Mouse (Mus musculus): Measurements from ENCODE around the gene Cst7. TPM values are rescaled to one million over a fixed set of nuclear protein-coding genes. Genes with fewer than 3 reads are reported as not detected.

Gene Cst7
- polyA plus RNA-seq, 1 experiment from 2014 or later: 0.53 TPM

DNA sequence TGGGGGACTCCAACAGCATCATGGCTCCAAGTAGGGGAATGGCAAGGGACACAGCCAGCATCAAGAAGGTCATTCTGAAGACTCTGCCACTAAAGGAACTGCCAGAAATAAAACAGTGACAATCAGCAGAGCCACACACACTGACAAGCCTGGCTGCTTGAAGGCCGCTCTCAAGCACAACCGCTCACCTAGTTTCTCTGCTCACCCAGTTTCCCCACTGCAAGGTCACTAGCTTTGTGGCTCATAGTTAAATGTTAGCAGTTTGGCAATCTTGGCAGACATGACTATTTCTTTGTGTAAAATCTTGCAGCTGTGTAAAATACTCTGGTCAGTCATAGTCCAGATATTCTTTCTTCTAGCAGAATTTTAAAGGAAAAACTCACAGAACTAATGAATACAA lies 30.0 kb downstream of the Cst7 start:
- H3K4me3 ChIP-seq: no peak overlapping the region
- no peaks in the 10 kb centered on the region for H3K27me3 ChIP-seq
- H3K27ac ChIP-seq (replicated peaks): no peak overlapping the region
- no peaks in the 10 kb centered on the region for H3K4me1 ChIP-seq (replicated peaks)
- H3K36me3 ChIP-seq: peaks cover 4% of the 10 kb centered on the region; the same call in 1 of the 2 replicates
- WGBS: 92% methylated on average over 2 of the region's 2 CpGs
- H3K4me2 ChIP-seq: no peak overlapping the region
- ATAC-seq (ENCODE audit: low read depth): no peak
- no peak overlapping the region for H3K9ac ChIP-seq
- no peaks in the 10 kb centered on the region for H3K9me3 ChIP-seq

DNA sequence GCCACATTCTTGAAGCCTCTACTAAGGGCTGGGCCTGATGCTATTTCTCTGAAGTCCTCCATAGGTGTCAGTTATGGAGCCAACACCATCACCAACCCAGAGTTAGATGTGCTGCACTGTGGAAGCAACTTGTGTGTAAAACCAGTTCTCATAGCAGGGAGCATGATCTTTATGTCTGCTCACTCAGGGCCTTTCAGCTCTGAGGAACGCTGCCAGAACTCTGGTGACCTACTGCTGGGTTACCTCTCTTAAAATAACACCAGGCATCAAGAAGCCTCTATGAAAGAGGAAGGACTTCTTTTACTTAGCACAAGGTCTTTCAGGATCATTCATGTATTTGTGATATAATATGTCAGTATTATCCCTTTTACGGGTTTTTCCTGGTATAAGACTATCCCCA lies 32.0 kb downstream of the Cst7 start:
- Histone ChIP-seq H3K27ac (replicated peaks) (no peak overlapping the region), H3K36me3 (peaks cover 4% of the 10 kb centered on the region; the same call in 1 of the 2 replicates), H3K4me2 (no peak overlapping the region), H3K4me1 (replicated peaks) (peaks cover 7% of the 10 kb centered on the region), H3K9ac (no peak overlapping the region), H3K9me3 (no peaks in the 10 kb centered on the region), H3K27me3 (no peaks in the 10 kb centered on the region), H3K4me3 (no peak overlapping the region)
- ATAC-seq (ENCODE audit: low read depth): no peak
- WGBS: 85% methylated on average over 2 of the region's 2 CpGs

DNA sequence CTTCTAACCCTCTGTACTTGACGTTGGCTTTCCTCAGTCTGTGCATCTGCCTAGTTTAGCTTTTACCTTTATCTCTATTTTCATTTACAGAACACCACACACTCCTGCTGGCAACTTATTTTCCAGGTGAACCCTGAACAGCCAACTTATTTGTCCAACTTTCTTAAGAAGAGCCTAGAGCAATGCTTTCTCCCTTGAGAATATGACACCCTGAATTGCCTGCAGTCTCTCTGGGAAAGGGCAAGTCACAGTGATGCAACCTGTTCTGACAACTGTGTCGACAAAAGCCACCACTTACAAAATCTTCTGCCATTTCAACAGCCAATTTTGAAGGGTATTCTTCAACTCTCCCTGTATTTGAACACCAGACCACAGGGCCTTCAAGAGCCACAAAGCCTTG lies 34.6 kb downstream of the Cst7 start:
- H3K4me3 ChIP-seq: no peak overlapping the region
- H3K27me3 ChIP-seq: no peaks in the 10 kb centered on the region
- WGBS: 90% methylated on average over 2 of the region's 2 CpGs

DNA sequence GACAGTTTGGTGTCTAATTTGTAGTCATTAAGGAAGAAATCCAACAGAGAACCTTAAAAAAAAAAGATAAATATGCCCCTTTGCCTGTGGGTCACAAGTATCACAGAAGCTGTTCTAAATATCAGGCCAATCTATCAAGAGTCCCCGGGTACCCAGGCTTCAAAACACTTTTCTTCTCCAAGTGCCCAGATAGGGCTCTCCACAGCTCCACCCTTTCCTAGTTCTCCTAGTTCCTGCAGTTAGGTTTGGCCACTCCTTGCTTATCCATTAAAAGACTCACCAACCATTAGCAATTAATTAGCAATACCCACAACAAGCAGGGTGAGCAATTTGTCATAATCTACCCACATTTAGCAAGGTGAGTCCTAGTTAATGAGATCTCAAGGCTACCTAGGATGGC lies 36.9 kb downstream of the Cst7 start:
- no peaks in the 10 kb centered on the region for H3K27me3 ChIP-seq
- peak overlapping the region; percentile 43; the same call in 1 of the 2 replicates for H3K9ac ChIP-seq
- peak overlapping the region; percentile 90 for H3K4me2 ChIP-seq
- no peaks in the 10 kb centered on the region for H3K36me3 ChIP-seq
- H3K4me1 ChIP-seq (replicated peaks): peaks cover 20% of the 10 kb centered on the region
- peak overlapping the region; percentile 82 for H3K4me3 ChIP-seq
- no peak overlapping the region for H3K27ac ChIP-seq (replicated peaks)
- no peaks in the 10 kb centered on the region for H3K9me3 ChIP-seq
- 73% methylated on average over 1 of the region's 1 CpGs for WGBS
- no peak for ATAC-seq (ENCODE audit: low read depth)

More for the DNA sequence above, 34.6 kb downstream of the Cst7 start:
- ATAC-seq (ENCODE audit: low read depth): no peak
- Histone ChIP-seq H3K9me3 (no peaks in the 10 kb centered on the region), H3K9ac (no peak overlapping the region), H3K4me2 (no peak overlapping the region), H3K4me1 (replicated peaks) (peaks cover 20% of the 10 kb centered on the region), H3K36me3 (no peaks in the 10 kb centered on the region), H3K27ac (replicated peaks) (no peak overlapping the region)

DNA sequence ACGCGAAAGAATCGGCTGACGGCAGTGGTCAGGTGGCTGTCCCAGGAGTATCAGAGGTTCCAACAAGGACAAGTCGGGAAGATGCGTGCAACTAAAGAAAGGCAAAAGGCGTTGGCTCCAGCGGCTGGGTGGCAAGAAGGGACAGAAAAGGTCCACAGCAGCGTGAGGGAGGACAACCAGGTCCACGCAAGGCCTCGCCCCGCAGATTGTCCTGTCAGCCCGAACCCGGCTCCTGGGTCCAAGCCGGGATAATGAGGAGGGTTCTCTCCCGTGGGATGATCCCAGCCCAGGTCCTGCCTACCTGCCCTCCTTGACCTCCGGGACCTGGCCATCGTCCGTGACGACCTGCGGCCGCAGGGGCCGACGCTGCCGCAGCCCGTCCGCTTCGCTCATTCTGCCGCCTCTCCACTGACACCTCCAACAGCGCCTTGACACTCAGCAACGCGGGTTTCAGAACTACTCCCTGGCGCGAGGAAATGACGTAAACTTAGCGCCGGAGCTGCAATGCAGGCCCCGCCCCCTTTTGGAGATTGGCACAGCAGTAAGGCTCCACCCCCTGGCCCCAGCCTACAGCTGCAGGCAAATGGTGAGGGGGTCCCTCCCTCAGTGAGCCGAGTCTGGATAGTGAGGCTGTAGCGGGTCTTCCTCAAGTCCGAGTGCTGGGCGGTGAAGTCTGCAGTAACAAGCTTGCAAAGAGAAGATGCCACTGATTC lies 38.0 kb downstream of the Cst7 start, which contains the start of gene Apmap:
TSS of gene Apmap (minus strand) at position 481 of the 713 bp plus-strand sequence.
- Histone ChIP-seq H3K27ac (replicated peaks) (peak within 1 kb of the TSS; percentile 43), H3K27me3 (no peaks in the 10 kb centered on the region), H3K9ac (peak within 1 kb of the TSS; percentile 84), H3K4me2 (peak within 1 kb of the TSS; percentile 90), H3K36me3 (no peaks in the 10 kb centered on the region), H3K9me3 (no peaks in the 10 kb centered on the region), H3K4me1 (replicated peaks) (peaks cover 20% of the 10 kb centered on the region), H3K4me3 (peak within 1 kb of the TSS; percentile 82)
- peak; percentile 99 for ATAC-seq (ENCODE audit: low read depth)
- under 1% methylated on average over 41 of the region's 42 CpGs for WGBS

DNA sequence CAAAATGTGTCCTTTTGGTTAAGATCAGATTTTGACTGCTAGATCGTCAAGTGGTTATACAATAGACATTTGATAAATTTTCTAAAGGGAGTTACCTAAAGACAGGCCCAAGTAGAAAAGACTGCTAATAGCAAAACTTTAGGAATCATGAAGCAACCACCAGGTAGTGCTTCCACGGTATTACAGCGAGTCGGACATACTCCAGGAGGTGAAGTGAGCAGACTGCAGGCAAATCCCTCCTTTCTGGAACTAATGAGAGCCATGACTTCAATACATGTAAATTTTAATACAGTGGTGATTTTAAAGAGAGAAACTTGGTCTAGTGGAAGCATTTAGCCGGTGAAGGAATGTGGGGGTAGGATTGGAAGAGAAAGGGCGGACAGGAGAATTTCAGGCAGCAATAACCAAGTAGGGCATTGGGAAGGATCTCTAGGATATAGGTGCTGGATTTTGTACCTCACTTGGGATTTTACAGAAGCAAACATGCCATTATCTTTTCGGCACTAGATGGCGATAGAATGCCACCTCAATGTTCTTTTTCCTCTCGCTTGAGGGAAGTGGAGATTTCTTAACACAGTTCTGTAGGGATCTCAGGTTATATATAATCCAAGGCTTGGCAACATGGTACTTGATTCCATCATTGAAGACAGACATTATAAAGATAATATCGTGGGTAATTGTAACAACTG lies 38.8 kb downstream of the Cst7 start:
- peaks cover 20% of the 10 kb centered on the region for H3K4me1 ChIP-seq (replicated peaks)
- H3K27ac ChIP-seq (replicated peaks): peak overlapping the region; percentile 34
- 3% methylated on average over 10 of the region's 10 CpGs for WGBS
- no peaks in the 10 kb centered on the region for H3K27me3 ChIP-seq
- H3K36me3 ChIP-seq: no peaks in the 10 kb centered on the region
- H3K4me2 ChIP-seq: peak overlapping the region; percentile 90
- ATAC-seq (ENCODE audit: low read depth): peak; percentile 60
- peak overlapping the region; percentile 82 for H3K4me3 ChIP-seq
- peak overlapping the region; percentile 48 for H3K9ac ChIP-seq
- H3K9me3 ChIP-seq: no peaks in the 10 kb centered on the region

DNA sequence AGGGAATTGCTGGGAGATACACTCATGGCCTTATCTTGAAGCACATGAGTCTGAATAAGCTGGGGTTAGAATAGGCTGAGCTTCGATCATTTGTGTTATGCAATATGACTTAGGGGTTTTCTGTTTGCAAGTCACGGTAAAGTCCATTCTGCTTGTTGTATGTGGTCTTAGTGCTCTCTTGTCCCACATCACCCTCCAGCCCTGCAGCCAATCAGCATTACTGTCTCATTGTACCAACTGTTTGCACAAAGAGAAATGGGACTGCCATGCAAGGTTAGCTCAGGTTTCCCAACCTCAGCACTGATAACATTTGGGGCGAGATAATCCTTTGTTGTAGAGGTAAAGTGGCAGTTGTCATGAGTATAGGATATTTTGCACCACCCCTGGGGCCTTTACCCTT lies 39.9 kb downstream of the Cst7 start:
- Histone ChIP-seq H3K4me2 (no peak overlapping the region), H3K9me3 (no peaks in the 10 kb centered on the region), H3K9ac (no peak overlapping the region), H3K27me3 (no peaks in the 10 kb centered on the region), H3K4me1 (replicated peaks) (peaks cover 20% of the 10 kb centered on the region), H3K27ac (replicated peaks) (no peak overlapping the region), H3K36me3 (no peaks in the 10 kb centered on the region), H3K4me3 (no peak overlapping the region)
- ATAC-seq (ENCODE audit: low read depth): no peak
- 83% methylated on average over 3 of the region's 3 CpGs for WGBS

DNA sequence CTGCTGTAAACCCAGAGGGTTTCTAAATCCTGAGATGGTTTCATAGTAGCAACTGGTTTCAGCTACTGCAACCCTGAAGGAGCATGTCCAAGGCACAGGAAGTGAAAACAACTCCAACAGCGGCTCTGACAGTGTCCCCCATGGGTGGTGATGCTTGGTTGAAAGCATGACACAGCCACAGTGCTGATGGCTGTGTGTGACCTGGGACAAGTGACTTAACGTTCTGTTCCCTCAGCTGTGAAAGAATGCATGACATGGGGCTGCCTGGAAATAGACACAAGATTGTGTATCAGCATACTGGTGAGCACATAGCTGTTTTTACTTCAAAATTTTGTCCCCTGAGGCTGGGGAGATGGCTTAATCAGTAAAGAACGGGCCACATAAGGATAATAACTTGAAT lies 51.5 kb downstream of the Cst7 start:
- Histone ChIP-seq H3K9me3 (no peaks in the 10 kb centered on the region), H3K4me3 (no peak overlapping the region), H3K4me2 (no peak overlapping the region), H3K36me3 (peaks cover 54% of the 10 kb centered on the region), H3K27ac (replicated peaks) (no peak overlapping the region), H3K27me3 (no peaks in the 10 kb centered on the region), H3K9ac (no peak overlapping the region), H3K4me1 (replicated peaks) (no peaks in the 10 kb centered on the region)
- 76% methylated on average over 3 of the region's 3 CpGs for WGBS
- no peak for ATAC-seq (ENCODE audit: low read depth)

DNA sequence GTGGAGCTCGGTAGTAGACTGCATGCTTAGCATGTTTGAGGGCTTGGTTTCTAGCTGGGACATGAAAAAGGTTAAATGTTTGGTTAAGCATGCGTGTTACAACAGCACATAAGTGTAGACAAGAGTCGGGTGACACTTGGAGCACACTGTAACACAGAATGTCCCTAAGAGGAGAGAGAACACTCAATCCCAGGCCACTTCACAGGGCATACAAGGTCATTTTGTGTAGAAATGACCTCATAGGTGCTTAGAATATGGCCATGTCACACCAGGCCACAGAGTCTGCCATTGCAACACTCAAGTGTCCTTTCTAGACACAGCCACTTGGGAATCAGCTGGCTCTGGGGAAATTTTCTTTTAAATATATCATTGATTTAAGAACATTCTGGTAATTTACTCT lies 53.7 kb downstream of the Cst7 start:
- no peaks in the 10 kb centered on the region for H3K9me3 ChIP-seq
- no peak for ATAC-seq (ENCODE audit: low read depth)
- WGBS: 93% methylated on average over 3 of the region's 3 CpGs
- H3K9ac ChIP-seq: no peak overlapping the region
- no peak overlapping the region for H3K4me3 ChIP-seq
- H3K27me3 ChIP-seq: no peaks in the 10 kb centered on the region
- H3K36me3 ChIP-seq: peaks cover 69% of the 10 kb centered on the region
- H3K4me2 ChIP-seq: no peak overlapping the region
- no peaks in the 10 kb centered on the region for H3K4me1 ChIP-seq (replicated peaks)
- no peak overlapping the region for H3K27ac ChIP-seq (replicated peaks)

DNA sequence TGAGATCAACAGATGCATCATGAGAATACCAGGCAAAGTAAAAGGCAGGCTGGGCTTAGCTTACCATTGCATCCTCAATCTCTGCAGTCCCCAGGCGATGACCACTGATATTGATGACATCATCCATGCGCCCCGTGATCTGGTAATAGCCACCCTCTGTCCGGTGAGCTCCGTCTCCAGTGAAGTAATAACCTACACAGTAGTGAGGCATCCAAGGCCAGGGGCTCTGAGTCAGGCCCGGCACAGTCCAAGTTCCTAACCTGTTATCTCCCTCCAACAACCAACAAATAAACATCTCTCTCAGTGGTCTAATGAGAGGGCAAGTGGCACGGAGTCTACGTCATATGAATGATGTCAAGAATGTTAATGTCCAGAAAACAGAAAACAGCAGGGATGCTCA lies 54.7 kb downstream of the Cst7 start:
- no peaks in the 10 kb centered on the region for H3K9me3 ChIP-seq
- 92% methylated on average over 8 of the region's 8 CpGs for WGBS
- peaks cover 69% of the 10 kb centered on the region for H3K36me3 ChIP-seq
- no peak overlapping the region for H3K27ac ChIP-seq (replicated peaks)
- no peak overlapping the region for H3K9ac ChIP-seq
- H3K4me3 ChIP-seq: no peak overlapping the region
- no peaks in the 10 kb centered on the region for H3K27me3 ChIP-seq
- H3K4me1 ChIP-seq (replicated peaks): no peaks in the 10 kb centered on the region
- no peak for ATAC-seq (ENCODE audit: low read depth)
- no peak overlapping the region for H3K4me2 ChIP-seq

DNA sequence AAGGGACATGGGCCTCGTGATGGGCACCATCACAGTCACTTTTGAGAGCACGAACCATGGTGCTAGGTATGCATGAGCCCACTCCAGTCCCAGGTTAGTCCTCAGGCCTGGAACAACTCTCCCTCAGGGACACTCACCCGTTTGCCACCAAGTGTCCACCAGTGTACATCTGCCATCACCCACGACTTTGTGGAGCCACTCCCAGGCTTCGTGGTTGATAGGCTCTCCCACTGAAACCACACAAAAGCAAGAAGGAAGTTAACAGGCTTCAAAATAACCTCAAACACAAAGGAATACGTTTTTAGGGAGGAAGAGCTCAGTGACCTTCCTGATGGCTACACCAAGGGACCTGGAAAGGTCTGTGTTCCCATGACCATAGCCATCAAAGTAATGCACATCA lies 56.9 kb downstream of the Cst7 start:
- no peak overlapping the region for H3K4me3 ChIP-seq

More for the DNA sequence above, 56.9 kb downstream of the Cst7 start:
- Histone ChIP-seq H3K27me3 (no peaks in the 10 kb centered on the region), H3K9ac (no peak overlapping the region), H3K4me2 (no peak overlapping the region), H3K9me3 (no peaks in the 10 kb centered on the region), H3K4me1 (replicated peaks) (no peaks in the 10 kb centered on the region), H3K36me3 (peaks cover 56% of the 10 kb centered on the region), H3K27ac (replicated peaks) (no peak overlapping the region)
- no peak for ATAC-seq (ENCODE audit: low read depth)
- 77% methylated on average over 6 of the region's 6 CpGs for WGBS

All from neural tube, embryonic 13.5 days (tissue).